Comparison of ENCODE assay signal across 8 mouse cellular contexts in the genomic region with DNA sequence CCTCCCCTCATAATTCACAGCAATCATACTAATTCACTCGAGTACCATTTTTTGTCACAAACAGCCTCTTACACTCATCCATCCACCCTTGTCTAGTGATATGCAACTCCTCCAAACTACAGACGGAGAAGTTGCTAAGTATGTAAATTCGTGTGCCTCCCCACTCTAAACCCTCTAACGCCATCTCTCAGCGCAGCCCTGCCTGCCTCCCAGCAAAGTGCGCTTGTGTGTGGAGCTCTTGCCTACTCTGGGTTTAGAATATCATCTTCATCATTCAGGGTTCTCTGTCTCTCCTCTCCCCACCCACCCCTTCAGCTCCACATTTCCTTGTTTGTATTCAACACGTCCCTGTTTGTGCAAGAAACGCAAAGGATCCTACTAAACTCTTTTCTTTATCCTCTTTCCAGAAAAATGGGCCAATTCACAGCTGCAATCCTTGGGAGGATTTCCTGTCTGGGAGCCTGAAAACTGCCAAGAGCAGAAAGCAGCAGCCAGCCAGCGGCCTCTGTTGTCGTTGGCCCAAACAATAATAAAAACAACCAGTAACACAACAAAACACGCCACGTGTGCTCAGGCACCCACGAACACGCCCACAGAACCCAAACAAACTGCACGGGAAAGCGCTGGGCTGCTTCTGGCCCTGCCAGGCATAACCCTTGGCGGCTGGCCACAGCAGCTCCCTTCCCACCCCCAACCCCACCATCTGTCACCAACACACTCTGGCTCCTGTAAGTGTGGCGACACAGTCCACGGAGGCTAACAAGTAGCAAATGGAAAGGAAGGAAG.
DNase-seq lines count a peak whose midpoint lies in the region; ATAC-seq and TF ChIP-seq lines count a peak whose summit lies in the region.

No protein-coding gene starts in this region.

- peak overlapping the region; percentile 53 for H3K4me2 ChIP-seq in embryonic facial prominence, embryonic 15.5 days (replicated peaks)
- peak overlapping the region; percentile 52 for H3K4me2 ChIP-seq in limb, embryonic 12.5 days
- no peak overlapping the region for H3K4me2 ChIP-seq in neural tube, embryonic 11.5 days (ENCODE audit: low read depth)

- H3K27ac ChIP-seq in embryonic facial prominence, embryonic 15.5 days (replicated peaks) = 0 out of 2 replicates have a peak overlapping the region, but pooled peaks have one; percentile 41
- H3K27ac ChIP-seq in kidney, adult 2 months (ENCODE audit: insufficient read depth, low read depth, low read length) = no peak overlapping the region
- H3K27ac ChIP-seq in limb, embryonic 12.5 days = peak overlapping the region; percentile 67
- no peak overlapping the region for H3K27ac ChIP-seq in neural tube, embryonic 11.5 days (ENCODE audit: low read depth, low read length)

- no peak for TF ChIP-seq CTCF in kidney, adult 2 months (conservative IDR thresholded peaks at IDR 0.05; ENCODE audit: insufficient read depth, insufficient read length, low read depth, low read length)

- TF ChIP-seq POLR2A in kidney, adult 2 months (IDR thresholded peaks at IDR 0.05; ENCODE audit: low read depth, low read length) = no peak

- H3K4me1 ChIP-seq in embryonic facial prominence, embryonic 15.5 days = peaks cover 13% of the 10 kb centered on the region
- H3K4me1 ChIP-seq in kidney, adult 2 months (ENCODE audit: control insufficient read depth, insufficient read depth, low read length) = no peaks in the 10 kb centered on the region
- peaks cover 9% of the 10 kb centered on the region for H3K4me1 ChIP-seq in limb, embryonic 12.5 days (replicated peaks)
- H3K4me1 ChIP-seq in neural tube, embryonic 11.5 days (ENCODE audit: control insufficient read depth, insufficient read depth, low read length) = no peaks in the 10 kb centered on the region

- no peaks in the 10 kb centered on the region for H3K9me3 ChIP-seq in embryonic facial prominence, embryonic 15.5 days (replicated peaks)
- no peaks in the 10 kb centered on the region for H3K9me3 ChIP-seq in limb, embryonic 12.5 days
- H3K9me3 ChIP-seq in neural tube, embryonic 11.5 days (ENCODE audit: control insufficient read depth, low read length) = no peaks in the 10 kb centered on the region

- H3K9ac ChIP-seq in embryonic facial prominence, embryonic 15.5 days = no peak overlapping the region
- H3K9ac ChIP-seq in limb, embryonic 12.5 days (replicated peaks) = 0 out of 2 replicates have a peak overlapping the region, but pooled peaks have one; percentile 23
- H3K9ac ChIP-seq in neural tube, embryonic 11.5 days (ENCODE audit: low read length) = no peak overlapping the region

- 21% methylated on average over 19 of the region's 19 CpGs for WGBS in embryonic facial prominence, embryonic 15.5 days
- 25% methylated on average over 19 of the region's 19 CpGs for WGBS in kidney, adult 2 months
- 31% methylated on average over 19 of the region's 19 CpGs for WGBS in limb, embryonic 12.5 days
- 49% methylated on average over 19 of the region's 19 CpGs for WGBS in neural tube, embryonic 11.5 days

- no peaks in the 10 kb centered on the region for H3K27me3 ChIP-seq in embryonic facial prominence, embryonic 15.5 days
- H3K27me3 ChIP-seq in kidney, adult 2 months (replicated peaks; ENCODE audit: control insufficient read depth, insufficient read depth, low read length) = no peaks in the 10 kb centered on the region
- H3K27me3 ChIP-seq in limb, embryonic 12.5 days = no peaks in the 10 kb centered on the region
- H3K27me3 ChIP-seq in neural tube, embryonic 11.5 days (ENCODE audit: control insufficient read depth, insufficient read depth, low read length) = no peaks in the 10 kb centered on the region

- ATAC-seq in embryonic facial prominence, embryonic 15.5 days (ENCODE audit: insufficient number of reproducible peaks, low FRiP score, low TSS enrichment, low read depth) = no peak
- ATAC-seq in limb, embryonic 12.5 days (ENCODE audit: insufficient number of reproducible peaks, insufficient read depth, low FRiP score, low TSS enrichment, low read depth) = no peak
- 0 out of 2 replicates have a peak, but pooled peaks have one; percentile 55 for ATAC-seq in neural tube, embryonic 11.5 days (ENCODE audit: insufficient read depth, low FRiP score, low TSS enrichment)

- H3K4me3 ChIP-seq in embryonic facial prominence, embryonic 15.5 days (replicated peaks) = peak overlapping the region; percentile 21
- H3K4me3 ChIP-seq in kidney, adult 2 months (ENCODE audit: insufficient read depth, low read depth, low read length) = peak overlapping the region; percentile 47
- peak overlapping the region; percentile 17 for H3K4me3 ChIP-seq in limb, embryonic 12.5 days (replicated peaks)
- H3K4me3 ChIP-seq in neural tube, embryonic 11.5 days (ENCODE audit: low read depth, low read length) = no peak overlapping the region

- DNase-seq in embryo, embryonic 11 days = peak; percentile 59
- DNase-seq in embryo, embryonic 10 days (ENCODE audit: low spot score) = no peak
- DNase-seq in heart, adult 9 months (ENCODE audit: low spot score in 2 of 2) = peak; percentile 57 to 61
- DNase-seq in kidney, adult 2 months = peak; percentile 61
- DNase-seq in neural tube, embryonic 11.5 days (ENCODE audit: low spot score) = peak; percentile 51
- DNase-seq in spleen, postnatal 10 days (ENCODE audit: low spot score in 2 of 2) = no peak

- no peaks in the 10 kb centered on the region for H3K36me3 ChIP-seq in embryonic facial prominence, embryonic 15.5 days
- no peaks in the 10 kb centered on the region for H3K36me3 ChIP-seq in kidney, adult 2 months (ENCODE audit: control insufficient read depth, insufficient read depth, low read length)
- H3K36me3 ChIP-seq in limb, embryonic 12.5 days = no peaks in the 10 kb centered on the region
- no peaks in the 10 kb centered on the region for H3K36me3 ChIP-seq in neural tube, embryonic 11.5 days (ENCODE audit: control insufficient read depth, insufficient read depth, low read length)

Comparison
In these comparisons a context has a peak if more than half of its experiments do, and no peak if none do; other contexts are left out.
1. DNase-seq: peak in embryo, embryonic 11 days (single experiment), heart, adult 9 months (2 of 2), kidney, adult 2 months (single experiment) and neural tube, embryonic 11.5 days (single experiment); none in embryo, embryonic 10 days (single experiment) and spleen, postnatal 10 days (0 of 2).
2. H3K27ac ChIP-seq: peak in embryonic facial prominence, embryonic 15.5 days (single experiment) and limb, embryonic 12.5 days (single experiment); none in kidney, adult 2 months (single experiment) and neural tube, embryonic 11.5 days (single experiment).